Mouse (Mus musculus): ENCODE results near the gene Ugt1a6a.
"Not testable (repeated sequence)": the region's sequence is repeated elsewhere in the genome, so short reads cannot be mapped to it uniquely, and the experiment has no call there.

Ugt1a6a gene

GRCm38 (mm10) chr1:88104667-88105430, 29.8 kb upstream of the Ugt1a6a start:
- Histone ChIP-seq H3K27me3 (ENCODE audit: insufficient read depth, low read length) (no peaks in the 10 kb centered on the region), H3K4me3 (replicated peaks; ENCODE audit: low read length) (no peak overlapping the region), H3K9me3 (ENCODE audit: low read length) (no peaks in the 10 kb centered on the region), H3K36me3 (ENCODE audit: insufficient read depth, low read length) (no peaks in the 10 kb centered on the region), H3K4me1 (replicated peaks; ENCODE audit: low read depth, low read length) (no peaks in the 10 kb centered on the region)
- no peak for TF ChIP-seq POU5F1 (IDR thresholded peaks at IDR 0.05; ENCODE audit: borderline replicate concordance, low read length)
- TF ChIP-seq NANOG (IDR thresholded peaks at IDR 0.05; ENCODE audit: borderline replicate concordance, low read length): no peak
- TF ChIP-seq CTCF (conservative IDR thresholded peaks at IDR 0.05; ENCODE audit: low read length): no peak

- Histone ChIP-seq H3K4me1 (replicated peaks; ENCODE audit: low read depth, low read length) (no peaks in the 10 kb centered on the region), H3K36me3 (ENCODE audit: insufficient read depth, low read length) (no peaks in the 10 kb centered on the region), H3K9me3 (ENCODE audit: low read length) (no peaks in the 10 kb centered on the region), H3K27me3 (ENCODE audit: insufficient read depth, low read length) (no peaks in the 10 kb centered on the region), H3K4me3 (replicated peaks; ENCODE audit: low read length) (no peak overlapping the region)
- no peak for TF ChIP-seq POU5F1 (IDR thresholded peaks at IDR 0.05; ENCODE audit: borderline replicate concordance, low read length)
- no peak for TF ChIP-seq CTCF (conservative IDR thresholded peaks at IDR 0.05; ENCODE audit: low read length)
- no peak for TF ChIP-seq NANOG (IDR thresholded peaks at IDR 0.05; ENCODE audit: borderline replicate concordance, low read length)
These were observed 29.0 kb upstream of the Ugt1a6a start for GRCm38 (mm10) chr1:88105656-88106055.

GRCm38 (mm10) chr1:88109027-88109557, 25.5 kb upstream of the Ugt1a6a start:
- not testable (repeated sequence) for H3K27me3 ChIP-seq (ENCODE audit: insufficient read depth, low read length); H3K9me3 ChIP-seq (ENCODE audit: low read length); H3K4me1 ChIP-seq (replicated peaks; ENCODE audit: low read depth, low read length); H3K36me3 ChIP-seq (ENCODE audit: insufficient read depth, low read length); H3K4me3 ChIP-seq (replicated peaks; ENCODE audit: low read length)

- H3K4me1 ChIP-seq (replicated peaks; ENCODE audit: low read depth, low read length); H3K4me3 ChIP-seq (replicated peaks; ENCODE audit: low read length); H3K27me3 ChIP-seq (ENCODE audit: insufficient read depth, low read length); H3K36me3 ChIP-seq (ENCODE audit: insufficient read depth, low read length); H3K9me3 ChIP-seq (ENCODE audit: low read length): not testable (repeated sequence)
These were observed 25.0 kb upstream of the Ugt1a6a start for GRCm38 (mm10) chr1:88109604-88110003.

GRCm38 (mm10) chr1:88112769-88113168, 21.8 kb upstream of the Ugt1a6a start:
- H3K4me1 ChIP-seq (replicated peaks; ENCODE audit: low read depth, low read length); H3K36me3 ChIP-seq (ENCODE audit: insufficient read depth, low read length); H3K4me3 ChIP-seq (replicated peaks; ENCODE audit: low read length); H3K9me3 ChIP-seq (ENCODE audit: low read length); H3K27me3 ChIP-seq (ENCODE audit: insufficient read depth, low read length): not testable (repeated sequence)

- H3K4me3 ChIP-seq (replicated peaks; ENCODE audit: low read length); H3K27me3 ChIP-seq (ENCODE audit: insufficient read depth, low read length); H3K4me1 ChIP-seq (replicated peaks; ENCODE audit: low read depth, low read length); H3K9me3 ChIP-seq (ENCODE audit: low read length); H3K36me3 ChIP-seq (ENCODE audit: insufficient read depth, low read length): not testable (repeated sequence)
These were observed 14.1 kb upstream of the Ugt1a6a start for GRCm38 (mm10) chr1:88120550-88120949.

- not testable (repeated sequence) for H3K4me3 ChIP-seq (replicated peaks; ENCODE audit: low read length); H3K27me3 ChIP-seq (ENCODE audit: insufficient read depth, low read length); H3K36me3 ChIP-seq (ENCODE audit: insufficient read depth, low read length); H3K9me3 ChIP-seq (ENCODE audit: low read length); H3K4me1 ChIP-seq (replicated peaks; ENCODE audit: low read depth, low read length)
These were observed 13.1 kb upstream of the Ugt1a6a start for GRCm38 (mm10) chr1:88121521-88121920.

GRCm38 (mm10) chr1:88125827-88126360, 8.7 kb upstream of the Ugt1a6a start:
- H3K4me3 ChIP-seq (replicated peaks; ENCODE audit: low read length): not testable (repeated sequence)

GRCm38 (mm10) chr1:88129091-88129490, 5.5 kb upstream of the Ugt1a6a start:
- not testable (repeated sequence) for H3K9me3 ChIP-seq (ENCODE audit: low read length); H3K4me1 ChIP-seq (replicated peaks; ENCODE audit: low read depth, low read length); H3K27me3 ChIP-seq (ENCODE audit: insufficient read depth, low read length); H3K4me3 ChIP-seq (replicated peaks; ENCODE audit: low read length); H3K36me3 ChIP-seq (ENCODE audit: insufficient read depth, low read length)

More at GRCm38 (mm10) chr1:88125827-88126360, 8.7 kb upstream of the Ugt1a6a start:
- H3K9me3 ChIP-seq (ENCODE audit: low read length); H3K27me3 ChIP-seq (ENCODE audit: insufficient read depth, low read length); H3K4me1 ChIP-seq (replicated peaks; ENCODE audit: low read depth, low read length); H3K36me3 ChIP-seq (ENCODE audit: insufficient read depth, low read length): not testable (repeated sequence)

- not testable (repeated sequence) for H3K9me3 ChIP-seq (ENCODE audit: low read length); H3K36me3 ChIP-seq (ENCODE audit: insufficient read depth, low read length); H3K4me1 ChIP-seq (replicated peaks; ENCODE audit: low read depth, low read length); H3K4me3 ChIP-seq (replicated peaks; ENCODE audit: low read length); H3K27me3 ChIP-seq (ENCODE audit: insufficient read depth, low read length)
These were observed 4.4 kb upstream of the Ugt1a6a start for GRCm38 (mm10) chr1:88130223-88130622.

Data from E14TG2a.4 (cell line).